Mouse (Mus musculus) B cell, adult 2 months (primary cell): ENCODE measurements around the gene Fhdc1.

ENCODE experiments used
- DNase-seq, 2 experiments: peaks; one replicate each; pipeline ENCODE4 v3.0.0; 2022

The Fhdc1 gene

GRCm38 (mm10) chr3:84430152-84430551, 50.1 kb downstream of the Fhdc1 start:
- DNase-seq: no peak

GRCm38 (mm10) chr3:84428994-84429725, 51.1 kb downstream of the Fhdc1 start:
- no peak for DNase-seq

DNA sequence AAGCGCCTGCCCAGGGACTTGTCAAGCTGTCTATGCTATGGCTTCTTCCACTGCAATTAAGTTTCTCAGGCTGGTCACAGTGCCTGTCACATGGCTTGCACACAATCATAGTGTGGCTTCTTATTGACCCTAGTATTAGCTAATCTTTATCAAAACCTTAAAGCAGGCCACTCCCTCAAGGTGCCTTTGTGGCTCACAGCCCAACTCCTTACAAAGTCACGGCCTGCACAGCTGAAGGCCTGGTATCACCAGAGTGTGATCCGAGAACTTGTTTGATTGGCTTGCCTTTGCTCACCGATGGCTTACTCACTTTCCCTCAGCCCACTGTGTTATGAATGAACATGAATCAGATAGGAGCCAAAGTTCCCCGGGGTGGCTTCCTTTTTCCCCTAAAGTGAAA, 52.5 kb downstream of the Fhdc1 start:
- no peak for DNase-seq

GRCm38 (mm10) chr3:84422340-84422739, 57.9 kb downstream of the Fhdc1 start:
- DNase-seq: no peak

DNA sequence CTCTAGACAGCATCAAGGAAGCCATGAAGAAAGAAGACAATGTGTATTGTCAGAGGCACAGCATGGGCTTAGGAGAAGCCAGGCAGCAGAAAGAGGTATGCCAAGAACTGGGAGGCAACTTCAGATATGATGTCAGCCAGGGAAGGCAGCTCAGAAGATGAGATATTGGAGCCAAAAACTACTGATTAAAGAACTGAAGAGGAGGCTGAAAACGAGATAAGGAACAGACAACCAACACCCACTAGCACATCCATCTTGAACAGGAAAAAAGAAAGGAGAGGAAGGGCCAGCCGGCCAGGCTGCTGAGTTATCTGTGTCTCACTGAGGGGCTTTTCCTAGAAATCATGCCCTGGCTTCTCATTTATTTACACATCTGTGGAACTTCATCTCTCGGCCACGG, 66.4 kb downstream of the Fhdc1 start:
- no peak for DNase-seq

- DNase-seq: no peak
Observed at GRCm38 (mm10) chr3:84412920-84413319, 67.3 kb downstream of the Fhdc1 start.

DNA sequence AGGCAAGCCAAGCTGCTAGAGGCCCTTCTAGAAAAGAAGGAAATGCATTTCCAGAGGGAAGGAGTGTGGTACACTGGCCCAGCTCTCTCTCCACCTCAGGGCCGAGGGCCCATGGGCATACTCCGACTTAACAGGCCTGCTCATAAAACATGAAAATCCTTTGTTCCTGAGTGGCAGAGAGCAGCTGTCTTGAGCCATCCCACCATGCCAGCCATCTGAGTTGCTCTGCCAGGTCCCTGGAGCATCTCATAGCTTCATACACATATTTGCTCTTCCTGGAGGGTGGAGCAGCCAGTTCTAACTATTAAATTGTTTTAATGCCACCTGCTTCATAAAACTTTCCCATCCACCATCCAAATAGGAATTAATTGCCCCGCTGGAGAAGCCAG, 70.8 kb downstream of the Fhdc1 start:
- DNase-seq: no peak

- DNase-seq: no peak
Observed at GRCm38 (mm10) chr3:84408756-84409473, 71.3 kb downstream of the Fhdc1 start.

DNA sequence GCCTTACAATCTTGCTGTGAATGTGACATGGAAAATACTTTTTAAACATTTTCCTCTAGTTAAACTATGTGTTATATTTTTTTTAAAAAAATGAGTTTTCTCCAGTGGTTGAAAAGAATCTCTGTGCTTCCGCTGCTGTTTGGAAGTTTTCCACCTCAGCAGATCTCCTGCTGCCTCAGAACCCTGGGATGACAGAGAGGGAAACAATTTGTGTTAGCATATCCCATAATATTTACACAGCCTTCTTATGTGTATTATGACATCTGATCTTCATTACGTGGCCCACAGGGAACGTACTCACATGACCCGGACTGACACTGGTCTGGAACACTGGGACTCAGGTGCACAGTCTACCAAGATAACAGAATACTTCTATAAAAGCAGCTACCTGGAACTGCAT, 74.7 kb downstream of the Fhdc1 start:
- DNase-seq: no peak

GRCm38 (mm10) chr3:84403389-84403788, 76.8 kb downstream of the Fhdc1 start:
- DNase-seq: no peak

GRCm38 (mm10) chr3:84402716-84403115, 77.5 kb downstream of the Fhdc1 start:
- DNase-seq: no peak

GRCm38 (mm10) chr3:84397976-84398375, 82.3 kb downstream of the Fhdc1 start:
- no peak for DNase-seq

DNA sequence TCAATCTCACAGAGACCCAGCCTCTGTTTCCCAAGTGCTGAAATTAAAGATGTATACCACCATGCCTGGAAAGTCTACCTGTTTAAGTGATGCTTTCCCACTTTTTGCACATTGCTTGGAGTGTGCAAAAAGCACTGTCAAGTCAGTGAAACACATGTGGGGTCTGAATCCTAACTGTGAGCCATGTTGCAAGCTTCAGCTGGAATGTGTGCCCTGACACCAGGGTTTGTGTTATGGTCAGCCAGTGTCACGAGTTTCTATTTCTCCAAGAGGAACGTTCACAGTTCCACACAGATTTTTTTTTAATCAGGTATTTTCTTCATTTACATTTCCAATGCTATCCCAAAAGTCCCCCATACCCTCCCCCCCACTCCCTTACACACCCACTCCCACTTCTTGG, 84.0 kb downstream of the Fhdc1 start:
- DNase-seq: no peak

- DNase-seq: no peak
Observed at GRCm38 (mm10) chr3:84395840-84396239, 84.4 kb downstream of the Fhdc1 start.

DNA sequence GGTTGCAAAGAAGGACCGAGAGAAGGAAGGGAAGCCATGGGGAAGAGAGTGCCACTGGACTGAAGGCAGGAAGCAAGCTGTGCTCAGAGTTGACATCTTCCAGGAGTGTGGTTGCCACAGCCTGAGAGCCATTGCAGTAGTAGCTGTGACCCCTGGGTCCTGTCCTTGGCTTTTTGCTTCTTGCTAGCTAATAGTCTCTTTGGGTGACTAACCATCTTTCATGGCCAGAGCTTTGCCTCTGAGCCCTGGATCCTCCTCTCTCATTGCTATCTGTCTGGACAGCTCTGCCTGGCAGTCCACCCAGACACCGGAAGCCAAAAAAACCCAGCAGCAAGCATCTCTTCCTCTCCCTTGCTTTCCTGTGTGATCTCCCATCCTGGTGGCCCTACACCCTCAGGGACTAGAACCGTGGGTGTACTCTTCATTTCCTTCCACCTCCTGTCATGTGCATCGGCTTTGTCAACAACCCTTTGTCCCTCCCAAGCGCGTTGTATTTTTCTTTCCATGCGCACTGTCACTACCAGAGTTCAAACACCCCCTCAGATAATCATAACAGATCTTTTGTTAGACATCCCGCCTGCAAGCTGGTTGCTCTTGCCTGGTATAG, 85.3 kb downstream of the Fhdc1 start:
- no peak for DNase-seq
